Mouse (Mus musculus) B cell, adult 2 months (primary cell): ENCODE results near the gene Coch.
"Not testable (repeated sequence)": the region's sequence is repeated elsewhere in the genome, so short reads cannot be mapped to it uniquely, and the experiment has no call there.

ENCODE experiments used
- DNase-seq, 2 experiments: peaks; one replicate each; pipeline ENCODE4 v3.0.0; 2022

The Coch gene

GRCm38 (mm10) chr12:51641871-51642270, 48.7 kb downstream of the Coch start:
- DNase-seq, result no peak

GRCm38 (mm10) chr12:51649401-51649800, 56.3 kb downstream of the Coch start:
- not testable (repeated sequence) for DNase-seq
